Mouse (Mus musculus) ES-Bruce4 (cell line): ENCODE measurements at regions not wholly inside any gene's neighbourhood (a gene's known extent, or its start where the extent isn't known, plus 50 kb on each side); places are given as distances from the start of the nearest gene placed in this dataset.

Experiments
- CTCF ChIP-seq: IDR thresholded peaks from one replicate; pipeline ENCODE4 v1.8.1; 2011; ENCODE audit warnings: low read depth, low read length
- POLR2A ChIP-seq: IDR thresholded peaks from one replicate; pipeline ENCODE4 v1.8.1; 2011; ENCODE audit warnings: low read length; ENCODE audit not compliant: insufficient read depth

GRCm38 (mm10) chr2:166388050-166388449, 232.6 kb upstream of the Sulf2 start:
- TF ChIP-seq CTCF (no peak), POLR2A (no peak)
